Mouse (Mus musculus) stomach, embryonic 16.5 days (tissue): ENCODE data around the gene Lrwd1. TPM values are rescaled to one million over a fixed set of nuclear protein-coding genes. Genes with fewer than 3 reads are reported as not detected.

Experiments used
- ATAC-seq: fragments of 200-750 bp; cut with Nextera tagmentation; 2 replicates; pipeline ENCODE4 v1.8.0; 2017; ENCODE audit warnings: moderate number of reproducible peaks, moderate TSS enrichment; ENCODE audit not compliant: insufficient read depth, low FRiP score
- H3K27ac ChIP-seq: fragments of 300-500 bp; sonication (generic); 2 replicates; pipeline ENCODE4 v1.5.1; 2014; ENCODE audit warnings: low read length
- H3K27me3 ChIP-seq: fragments of 300-500 bp; sonication (generic); 2 replicates; pipeline ENCODE4 v1.6.1; 2014; ENCODE audit warnings: low read length, control low read depth, mixed read lengths; ENCODE audit not compliant: control insufficient read depth, insufficient read depth
- H3K36me3 ChIP-seq: fragments of 300-500 bp; sonication (generic); 2 replicates; pipeline ENCODE4 v1.6.1; 2014; ENCODE audit warnings: low read length; ENCODE audit not compliant: control insufficient read depth, insufficient read depth
- H3K4me1 ChIP-seq: fragments of 300-500 bp; sonication (generic); 2 replicates; pipeline ENCODE4 v1.6.1; 2014; ENCODE audit warnings: low read length, control low read depth, mixed read lengths; ENCODE audit not compliant: control insufficient read depth, insufficient read depth
- H3K4me2 ChIP-seq: fragments of 300-500 bp; sonication (generic); 2 replicates; pipeline ENCODE4 v1.6.1; 2014; ENCODE audit warnings: low read depth, low read length, mixed read lengths
- H3K4me3 ChIP-seq: fragments of 300-500 bp; sonication (generic); replicated peaks from 2 replicates; pipeline ENCODE4 v1.5.1; 2014; ENCODE audit warnings: mild to moderate bottlenecking, low read length
- H3K9ac ChIP-seq: fragments of 300-500 bp; sonication (generic); 2 replicates; pipeline ENCODE4 v1.6.1; 2014; ENCODE audit warnings: low read length
- H3K9me3 ChIP-seq: fragments of 300-500 bp; sonication (generic); replicated peaks from 2 replicates; pipeline ENCODE4 v1.6.1; 2016; ENCODE audit warnings: low read length, control low read depth; ENCODE audit not compliant: control insufficient read depth
- WGBS: fragments of 180-500 bp; shearing (Covaris S2); extraction: QIAGEN DNeasy Blood & Tissue Kit; methylation state at CpG from one replicate; pipeline ENCODE4 v1.1.7; 2014; 5-methylcytosine and 5-hydroxymethylcytosine counted together
- polyA plus RNA-seq: library from polyadenylated mRNA; unstranded; fragments of >200 nt; fragmentation: Nextera tagmentation; extraction: Ambion mirVana; gene quantifications from 2 replicates; pipeline ENCODE4 v1.2.1, GENCODE M21; 2015

The Lrwd1 gene
- polyA plus RNA-seq = 25.0 and 26.3 TPM in 2 replicates

DNA sequence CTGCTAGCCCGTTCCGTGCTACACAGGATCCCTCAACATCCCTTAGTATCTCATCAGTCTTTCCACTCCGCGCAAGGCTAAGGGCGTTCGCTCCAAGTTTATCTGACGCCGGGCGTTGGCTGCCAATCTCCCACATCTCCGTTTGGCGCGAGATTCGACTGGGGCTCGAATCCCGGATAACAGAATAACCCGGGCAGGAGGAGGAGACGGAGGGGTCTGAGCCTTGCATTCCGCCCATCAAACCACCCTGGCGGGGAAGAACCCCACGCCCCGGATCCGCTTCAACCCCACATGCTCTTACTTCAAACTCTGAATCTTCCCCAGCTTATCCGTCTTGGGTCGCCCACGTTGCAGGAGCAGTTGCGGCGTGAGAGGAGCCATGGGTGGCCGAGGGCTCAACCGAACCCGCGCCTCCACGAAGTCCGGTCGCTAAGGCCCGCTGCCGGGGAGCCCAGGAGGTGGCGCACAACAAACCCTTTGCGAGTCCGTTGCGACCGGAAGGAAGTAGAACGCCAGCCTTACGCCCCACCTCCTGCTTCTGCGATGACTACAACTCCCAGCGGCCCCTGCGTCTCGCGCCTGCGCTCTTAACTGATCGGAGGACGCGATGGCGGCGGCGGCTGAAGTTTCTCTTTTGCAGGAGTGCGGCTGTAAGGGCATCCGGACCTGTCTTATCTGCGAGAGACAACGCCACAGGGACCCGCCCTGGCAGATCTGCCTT, at the start of gene Lrwd1, which contains the start of gene Alkbh4:
Lrwd1 (minus strand) TSS at position 504 of the 721 bp plus-strand sequence.
Alkbh4 (plus strand) TSS at position 576 of the 721 bp plus-strand sequence.
- Histone ChIP-seq H3K9me3 (no peaks in the 10 kb centered on the region), H3K9ac (peak within 1 kb of the TSS; percentile 92), H3K4me2 (peak within 1 kb of the TSS; percentile 68), H3K4me3 (peak within 1 kb of the TSS; percentile 80), H3K27me3 (no peaks in the 10 kb centered on the region), H3K27ac (peak within 1 kb of the TSS; percentile 82), H3K36me3 (0 out of 2 replicates have a peak, but pooled peaks cover 6% of the 10 kb centered on the region), H3K4me1 (peaks cover 18% of the 10 kb centered on the region)
- WGBS = under 1% methylated on average over 60 of the region's 60 CpGs
- peak; percentile 93 for ATAC-seq

DNA sequence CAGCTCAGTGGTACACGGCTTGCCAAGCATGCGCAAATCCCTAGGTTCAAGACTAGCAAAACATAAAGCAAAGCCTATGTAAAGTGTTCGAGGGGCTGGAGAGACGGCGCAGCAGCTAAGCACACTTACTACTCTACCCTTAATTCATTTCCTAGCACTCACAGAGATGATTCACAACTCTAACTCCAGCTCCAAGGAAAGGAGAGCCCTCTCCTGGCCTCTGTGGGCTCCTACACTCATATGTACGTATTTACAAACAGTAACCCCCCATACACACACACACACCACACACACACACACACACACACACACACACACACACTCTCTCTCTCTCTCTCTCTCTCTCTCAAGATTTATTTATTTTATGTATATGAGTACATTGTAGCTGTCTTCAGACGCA, 47.9 kb upstream of the Lrwd1 start:
- Histone ChIP-seq H3K27ac (no peak overlapping the region), H3K36me3 (no peaks in the 10 kb centered on the region), H3K27me3 (no peaks in the 10 kb centered on the region), H3K9me3 (no peaks in the 10 kb centered on the region), H3K4me1 (no peaks in the 10 kb centered on the region), H3K9ac (no peak overlapping the region), H3K4me2 (no peak overlapping the region), H3K4me3 (no peak overlapping the region)
- WGBS = 91% methylated on average over 7 of the region's 7 CpGs
- no peak for ATAC-seq

DNA sequence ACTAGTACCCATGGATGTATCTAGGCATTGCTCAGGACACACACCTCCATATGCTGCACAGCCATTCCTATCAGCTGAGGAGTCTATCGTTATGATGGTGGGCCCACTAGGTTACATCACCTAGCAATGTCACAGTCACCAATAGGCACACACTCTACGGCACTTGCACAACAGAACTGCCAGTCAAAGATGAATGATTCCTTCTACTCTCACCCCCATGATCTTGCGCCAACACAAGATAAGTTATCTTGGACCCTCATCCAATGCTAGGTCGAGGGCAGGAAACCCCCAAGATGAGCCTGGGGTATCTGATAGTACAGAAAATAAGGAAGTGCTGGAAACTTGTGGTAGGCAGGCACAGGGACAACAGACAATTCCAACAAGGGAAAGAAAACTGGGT, 47.0 kb upstream of the Lrwd1 start:
- Histone ChIP-seq H3K4me1 (no peaks in the 10 kb centered on the region), H3K4me3 (no peak overlapping the region), H3K36me3 (0 out of 2 replicates have a peak, but pooled peaks cover 3% of the 10 kb centered on the region), H3K9me3 (no peaks in the 10 kb centered on the region), H3K27ac (no peak overlapping the region), H3K9ac (no peak overlapping the region), H3K4me2 (no peak overlapping the region), H3K27me3 (no peaks in the 10 kb centered on the region)
- ATAC-seq = no peak
- WGBS = 83% methylated on average over 4 of the region's 4 CpGs

DNA sequence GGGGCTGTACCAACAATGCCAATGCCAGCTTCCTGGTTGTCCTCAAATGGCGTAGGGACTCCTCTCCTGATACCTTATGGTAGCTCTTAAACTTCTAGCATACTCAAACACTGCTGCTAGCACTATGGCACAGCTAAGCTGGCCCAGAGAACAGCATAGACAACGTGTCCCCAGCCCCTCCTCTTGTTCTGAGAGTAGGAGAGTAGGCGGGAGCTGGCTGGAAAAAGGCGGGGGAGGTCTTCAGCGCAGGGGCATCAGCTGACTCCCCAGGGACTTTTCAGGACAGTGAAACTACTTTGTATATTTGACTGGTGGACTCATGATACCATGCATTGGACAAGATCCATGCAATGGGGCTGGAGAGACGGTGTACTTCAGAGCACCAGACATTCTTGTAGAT, 46.2 kb upstream of the Lrwd1 start:
- Histone ChIP-seq H3K4me3 (no peak overlapping the region), H3K36me3 (0 out of 2 replicates have a peak, but pooled peaks cover 3% of the 10 kb centered on the region), H3K9ac (no peak overlapping the region), H3K27me3 (no peaks in the 10 kb centered on the region), H3K9me3 (no peaks in the 10 kb centered on the region), H3K27ac (no peak overlapping the region), H3K4me2 (no peak overlapping the region), H3K4me1 (no peaks in the 10 kb centered on the region)
- 86% methylated on average over 6 of the region's 6 CpGs for WGBS
- no peak for ATAC-seq

DNA sequence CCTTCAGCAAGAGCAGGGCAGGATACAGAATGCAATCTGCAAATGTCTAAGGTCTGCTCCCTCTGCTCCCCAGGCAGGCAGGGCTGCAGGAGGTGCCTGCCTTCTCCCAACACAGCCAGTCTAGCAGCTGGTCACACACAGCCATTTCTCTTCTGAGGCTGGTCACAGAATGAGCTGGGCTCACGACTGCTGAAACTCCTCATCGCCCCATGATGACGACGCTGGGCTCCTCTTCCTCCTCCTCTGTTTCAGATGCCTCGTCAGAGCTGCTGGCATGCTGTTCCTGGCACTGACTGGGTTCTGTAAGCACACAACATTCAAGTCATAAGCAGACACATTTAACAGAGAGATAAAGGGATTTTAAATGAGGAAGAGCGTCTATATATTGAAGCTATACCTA, 45.3 kb upstream of the Lrwd1 start:
- no peak overlapping the region for H3K4me2 ChIP-seq
- H3K36me3 ChIP-seq = 0 out of 2 replicates have a peak, but pooled peaks cover 3% of the 10 kb centered on the region
- no peak overlapping the region for H3K27ac ChIP-seq
- H3K27me3 ChIP-seq = no peaks in the 10 kb centered on the region
- ATAC-seq = no peak
- H3K9ac ChIP-seq = no peak overlapping the region
- WGBS = 89% methylated on average over 6 of the region's 6 CpGs
- no peak overlapping the region for H3K4me3 ChIP-seq
- no peaks in the 10 kb centered on the region for H3K4me1 ChIP-seq
- H3K9me3 ChIP-seq = no peaks in the 10 kb centered on the region

DNA sequence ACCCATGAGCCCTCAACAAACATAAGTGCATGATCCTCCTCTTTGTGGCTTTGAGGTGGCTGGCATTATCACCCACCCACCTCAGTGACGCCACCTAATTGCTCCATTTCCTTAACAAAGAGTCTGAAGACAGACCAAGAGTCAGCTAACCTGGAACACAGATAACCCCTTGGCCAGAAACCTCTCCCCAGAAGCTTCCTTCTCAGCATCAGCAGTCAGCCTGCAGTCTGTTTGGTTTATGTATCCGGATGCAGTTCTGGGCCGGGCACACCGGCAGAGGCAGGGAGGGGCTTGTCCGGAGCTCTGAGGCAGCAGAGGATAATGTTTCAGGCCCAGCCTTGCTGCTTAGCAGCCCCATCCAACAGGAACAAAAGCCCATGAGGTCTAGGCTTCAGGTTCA, 43.7 kb upstream of the Lrwd1 start:
- no peak for ATAC-seq
- WGBS = 69% methylated on average over 5 of the region's 5 CpGs
- H3K36me3 ChIP-seq = 0 out of 2 replicates have a peak, but pooled peaks cover 3% of the 10 kb centered on the region
- H3K4me1 ChIP-seq = no peaks in the 10 kb centered on the region
- H3K4me2 ChIP-seq = no peak overlapping the region
- H3K4me3 ChIP-seq = no peak overlapping the region
- H3K27me3 ChIP-seq = no peaks in the 10 kb centered on the region
- no peak overlapping the region for H3K27ac ChIP-seq
- H3K9ac ChIP-seq = no peak overlapping the region
- H3K9me3 ChIP-seq = no peaks in the 10 kb centered on the region

DNA sequence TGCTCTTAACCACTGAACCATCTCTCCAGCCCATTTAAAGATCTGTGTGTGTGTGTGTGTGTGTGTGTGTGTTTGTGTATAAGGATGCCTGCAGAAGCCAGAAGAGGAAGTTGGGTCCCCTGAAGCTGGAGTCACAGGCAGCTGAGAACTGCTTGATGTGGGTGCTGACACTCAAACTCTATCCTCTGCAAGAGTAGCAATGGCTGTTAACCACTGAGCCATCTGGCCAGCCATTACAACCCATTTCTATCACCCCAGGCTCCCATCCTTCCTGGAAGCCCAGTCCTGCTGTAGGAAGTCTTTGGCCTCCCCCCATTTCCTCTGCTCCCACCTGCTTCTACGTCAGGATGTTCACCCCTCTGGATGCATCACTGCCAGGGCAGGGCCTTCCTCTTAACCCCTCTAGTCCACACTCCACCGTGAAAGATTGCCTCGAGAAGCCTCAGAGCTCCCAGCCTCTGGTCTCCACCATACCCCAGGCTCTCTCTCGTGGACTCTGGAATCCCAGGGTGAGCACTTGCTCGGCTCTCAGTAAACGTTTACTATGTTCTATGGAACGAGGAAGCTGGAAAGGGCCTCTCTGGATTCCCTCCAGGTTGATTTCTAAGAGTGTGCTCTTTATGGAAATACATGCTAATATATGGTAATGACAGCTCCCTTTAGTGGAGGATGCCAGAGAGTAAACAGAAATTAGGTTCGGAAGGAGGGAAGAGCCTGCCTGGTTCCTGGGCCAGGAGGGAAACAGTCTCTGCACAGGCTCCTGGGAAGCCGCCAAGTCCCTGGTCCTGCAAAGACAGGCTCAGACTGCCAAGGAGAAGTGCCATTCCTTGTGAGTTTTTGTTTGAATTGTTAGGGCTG, 38.0 kb upstream of the Lrwd1 start:
- 27% methylated on average over 9 of the region's 9 CpGs for WGBS
- Histone ChIP-seq H3K9ac (peak overlapping the region; percentile 55; the same call in 1 of the 2 replicates), H3K27me3 (no peaks in the 10 kb centered on the region), H3K4me3 (no peak overlapping the region), H3K4me1 (peaks cover 12% of the 10 kb centered on the region), H3K9me3 (no peaks in the 10 kb centered on the region), H3K36me3 (0 out of 2 replicates have a peak, but pooled peaks cover 3% of the 10 kb centered on the region), H3K27ac (peak overlapping the region; percentile 80), H3K4me2 (peak overlapping the region; percentile 19; the same call in 1 of the 2 replicates)
- ATAC-seq = peak; percentile 24; the same call in 1 of the 2 replicates

DNA sequence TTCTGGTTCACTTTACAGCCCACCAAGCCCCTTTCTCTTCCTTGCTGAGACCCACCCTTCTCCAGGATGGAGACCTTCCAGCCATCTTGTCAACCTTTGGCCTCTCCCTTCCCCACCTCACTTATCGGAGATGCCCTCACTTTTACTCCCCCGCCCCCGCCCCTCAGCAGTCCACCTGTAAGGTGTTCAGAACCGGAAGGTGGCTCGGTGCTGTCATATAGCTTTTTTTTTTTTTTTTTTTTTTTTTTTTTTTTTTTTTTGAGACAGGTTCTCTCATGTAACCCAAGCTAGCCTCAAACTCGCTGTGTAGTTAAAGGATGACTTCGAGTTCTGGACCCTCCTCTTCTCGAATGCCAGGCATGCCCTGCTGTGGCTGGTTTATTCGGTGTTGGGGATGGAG, 37.1 kb upstream of the Lrwd1 start:
- Histone ChIP-seq H3K27ac (no peak overlapping the region), H3K36me3 (no peaks in the 10 kb centered on the region)
- 73% methylated on average over 9 of the region's 9 CpGs for WGBS

More for the DNA sequence above, 37.1 kb upstream of the Lrwd1 start:
- Histone ChIP-seq H3K9ac (no peak overlapping the region), H3K4me3 (no peak overlapping the region), H3K4me1 (peaks cover 12% of the 10 kb centered on the region), H3K27me3 (no peaks in the 10 kb centered on the region), H3K9me3 (no peaks in the 10 kb centered on the region), H3K4me2 (no peak overlapping the region)
- no peak for ATAC-seq
